Mouse (Mus musculus) MEL (cell line): ENCODE measurements around the gene Rexo5. TPM values are rescaled to one million over a fixed set of nuclear protein-coding genes. Genes with fewer than 3 reads are reported as not detected.

ENCODE experiments used
- DNase-seq: peaks from one replicate; pipeline ENCODE4 v3.0.0; 2011; ENCODE audit warnings: low read depth, low spot score
- H3K27ac ChIP-seq: 2 replicates; pipeline ENCODE4 v1.5.1; 2012; ENCODE audit warnings: low read depth, mild to moderate bottlenecking, control low read depth, low read length, moderate library complexity; ENCODE audit not compliant: control insufficient read depth
- H3K27me3 ChIP-seq, 2 experiments: fragments of 150-350 bp in 1 of 2; sonication (generic) in 1 of 2; 2 replicates each; pipeline ENCODE4 v1.6.1; 2012; ENCODE audit warnings: low read length in 2 of 2, mild to moderate bottlenecking in 2 of 2, improper control_type of control experiment in 1 of 2, moderate library complexity in 1 of 2; ENCODE audit not compliant: insufficient read depth in 2 of 2, control insufficient read depth in 1 of 2
- H3K36me3 ChIP-seq, 2 experiments: 2 replicates each; pipeline ENCODE4 v1.6.1; 2012 to 2014; ENCODE audit warnings: low read length in 2 of 2, improper control_type of control experiment in 1 of 2, inconsistent platforms in 1 of 2, mild to moderate bottlenecking in 1 of 2; ENCODE audit not compliant: insufficient read depth in 2 of 2, control insufficient read depth in 1 of 2
- H3K4me1 ChIP-seq, 2 experiments: fragments of 150-350 bp in 1 of 2; sonication (generic) in 1 of 2; 2 replicates each; pipeline ENCODE4 v1.6.1; 2012; ENCODE audit warnings: low read length in 2 of 2, improper control_type of control experiment in 1 of 2, mild to moderate bottlenecking in 1 of 2; ENCODE audit not compliant: insufficient read depth in 2 of 2, control insufficient read depth in 1 of 2
- H3K4me3 ChIP-seq, 2 experiments: fragments of 150-350 bp in 1 of 2; sonication (generic) in 1 of 2; 2 replicates each; pipeline ENCODE4 v1.5.1; 2012; ENCODE audit warnings: low read depth in 2 of 2, low read length in 2 of 2, mild to moderate bottlenecking in 2 of 2, moderate library complexity in 2 of 2, control low read depth in 1 of 2, improper control_type of control experiment in 1 of 2; ENCODE audit not compliant: control insufficient read depth in 1 of 2, insufficient read depth in 1 of 2
- H3K79me2 ChIP-seq: 2 replicates; pipeline ENCODE4 v1.6.1; 2012; ENCODE audit warnings: mild to moderate bottlenecking, low read length, moderate library complexity; ENCODE audit not compliant: control insufficient read depth, poor library complexity, insufficient read depth
- H3K9ac ChIP-seq: 2 replicates; pipeline ENCODE4 v1.6.1; 2012; ENCODE audit warnings: low read depth, mild to moderate bottlenecking, control low read depth, low read length, moderate library complexity; ENCODE audit not compliant: control insufficient read depth, poor library complexity, severe bottlenecking
- H3K9me3 ChIP-seq: fragments of 150-350 bp; sonication (generic); replicated peaks from 2 replicates; pipeline ENCODE4 v1.6.1; 2012; ENCODE audit warnings: mild to moderate bottlenecking, low read length, improper control_type of control experiment, moderate library complexity; ENCODE audit not compliant: insufficient read depth
- BHLHE40 ChIP-seq: IDR thresholded peaks from 2 replicates; pipeline ENCODE4 v1.6.1; 2012; ENCODE audit warnings: low read depth, mild to moderate bottlenecking, inconsistent platforms, low read length, improper control_type of control experiment, borderline replicate concordance
- CHD1 ChIP-seq: IDR thresholded peaks from 2 replicates; pipeline ENCODE4 v1.6.1; 2012; ENCODE audit warnings: low read depth, mild to moderate bottlenecking, inconsistent platforms, low read length, improper control_type of control experiment
- CTCF ChIP-seq, 3 experiments: IDR thresholded peaks in 2 of 3; conservative IDR thresholded peaks in 1 of 3; 2 replicates each; pipeline ENCODE4 v1.5.1; 2011 to 2012; ENCODE audit warnings: low read length in 3 of 3, low read depth in 2 of 3, mild to moderate bottlenecking in 2 of 3, improper control_type of control experiment in 1 of 3, inconsistent platforms in 1 of 3, mixed read lengths in 1 of 3, moderate library complexity in 1 of 3; ENCODE audit not compliant: control insufficient read depth in 1 of 3, insufficient read depth in 1 of 3, poor library complexity in 1 of 3, severe bottlenecking in 1 of 3
- ELF1 ChIP-seq: IDR thresholded peaks from 2 replicates; pipeline ENCODE4 v1.6.1; 2014; ENCODE audit warnings: low read depth, mild to moderate bottlenecking, inconsistent platforms, low read length, improper control_type of control experiment, moderate library complexity
- GABPA ChIP-seq: IDR thresholded peaks from 2 replicates; pipeline ENCODE4 v1.6.1; 2012; ENCODE audit warnings: low read depth, mild to moderate bottlenecking, inconsistent platforms, low read length, improper control_type of control experiment, moderate library complexity
- GATA1 ChIP-seq: IDR thresholded peaks from 2 replicates; pipeline ENCODE4 v1.6.1; 2011; ENCODE audit warnings: low read depth, low read length, improper control_type of control experiment
- HCFC1 ChIP-seq: IDR thresholded peaks from 2 replicates; pipeline ENCODE4 v1.6.1; 2012; ENCODE audit warnings: low read depth, mild to moderate bottlenecking, inconsistent platforms, low read length, improper control_type of control experiment, moderate library complexity
- MAFK ChIP-seq: IDR thresholded peaks from 2 replicates; pipeline ENCODE4 v1.6.1; 2011; ENCODE audit warnings: low read depth, mild to moderate bottlenecking, low read length, improper control_type of control experiment, borderline replicate concordance
- MAZ ChIP-seq: IDR thresholded peaks from 2 replicates; pipeline ENCODE4 v1.6.1; 2012; ENCODE audit warnings: low read depth, mild to moderate bottlenecking, inconsistent platforms, low read length, improper control_type of control experiment
- NRF1 ChIP-seq: IDR thresholded peaks from 2 replicates; pipeline ENCODE4 v1.6.1; 2014; ENCODE audit warnings: low read depth, mild to moderate bottlenecking, inconsistent platforms, low read length, improper control_type of control experiment, moderate library complexity; ENCODE audit not compliant: poor library complexity, insufficient read depth, severe bottlenecking
- POLR2AphosphoS2 ChIP-seq: IDR thresholded peaks from 2 replicates; pipeline ENCODE4 v1.6.1; 2011; ENCODE audit warnings: low read length, improper control_type of control experiment
- POLR2AphosphoS5 ChIP-seq: IDR thresholded peaks from 2 replicates; pipeline ENCODE4 v1.6.1; 2012; ENCODE audit warnings: low read depth, borderline replicate concordance, mild to moderate bottlenecking, inconsistent platforms, low read length, moderate library complexity, mixed read lengths
- SMC3 ChIP-seq: IDR thresholded peaks from 2 replicates; pipeline ENCODE4 v1.6.1; 2011; ENCODE audit warnings: low read depth, low read length, improper control_type of control experiment
- TBP ChIP-seq: IDR thresholded peaks from 2 replicates; pipeline ENCODE4 v1.8.0; 2011; ENCODE audit warnings: low read depth, low read length, improper control_type of control experiment
- TCF12 ChIP-seq: IDR thresholded peaks from 2 replicates; pipeline ENCODE4 v1.6.1; 2014; ENCODE audit warnings: low read depth, mild to moderate bottlenecking, inconsistent platforms, low read length, improper control_type of control experiment, moderate library complexity
- USF1 ChIP-seq: IDR thresholded peaks from 2 replicates; pipeline ENCODE4 v1.6.1; 2014; ENCODE audit warnings: low read depth, mild to moderate bottlenecking, inconsistent platforms, low read length, improper control_type of control experiment, moderate library complexity
- ZKSCAN1 ChIP-seq: IDR thresholded peaks from 2 replicates; pipeline ENCODE4 v1.6.1; 2012; ENCODE audit warnings: low read depth, mild to moderate bottlenecking, inconsistent platforms, low read length, improper control_type of control experiment, moderate library complexity
- polyA plus RNA-seq, 2 experiments: library from polyadenylated mRNA; stranded (reverse) in 1 of 2; unstranded in 1 of 2; fragments of >175 nt in 1 of 2; fragments of >200 nt in 1 of 2; gene quantifications; 2 replicates each; pipeline versions ENCODE4 v1.2.1 to v1.2.4; 2012; ENCODE audit warnings: low replicate concordance in 2 of 2, low read depth in 1 of 2; ENCODE audit not compliant: insufficient read length in 2 of 2, insufficient read depth in 1 of 2, missing spikeins in 1 of 2
- total RNA-seq: library from RNA; depleted of rRNA; stranded (reverse); fragments of 300-350 nt; gene quantifications from 2 replicates; pipeline ENCODE4 v1.2.3, GENCODE M21; 2012

Rexo5 gene
- total and polyA plus RNA-seq, 3 experiments, result 11.7 to 18.3 TPM; not detected in 1

DNA sequence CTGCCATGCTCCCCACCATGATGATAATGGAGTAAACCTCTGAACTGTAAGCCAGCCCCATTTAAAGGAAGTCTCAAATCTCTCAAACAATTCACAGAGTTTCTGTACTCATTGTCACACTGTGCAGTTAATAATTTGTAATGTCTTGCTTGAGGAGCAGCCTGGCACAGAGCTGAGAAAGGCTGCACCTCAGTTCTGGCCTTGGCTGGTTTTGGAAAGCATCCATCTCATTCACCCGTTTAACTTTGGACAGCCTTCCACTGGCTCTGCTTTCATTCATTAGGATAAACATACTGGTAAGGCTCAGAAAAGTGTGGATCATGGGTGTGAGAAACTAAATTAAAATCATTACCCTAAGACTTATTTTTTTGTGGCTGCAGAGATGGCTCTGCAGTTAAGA lies 47.9 kb upstream of the Rexo5 start:
- Histone ChIP-seq H3K27me3 (no peaks in the 10 kb centered on the region), H3K27ac (no peak overlapping the region), H3K4me3 (no peak overlapping the region), H3K79me2 (no peaks in the 10 kb centered on the region), H3K9me3 (no peaks in the 10 kb centered on the region), H3K9ac (no peak overlapping the region), H3K36me3 (no peaks in the 10 kb centered on the region), H3K4me1 (no peaks in the 10 kb centered on the region)
- no peak for DNase-seq
- TF ChIP-seq SMC3 (no peak), BHLHE40 (no peak), MAFK (no peak), GABPA (no peak)

DNA sequence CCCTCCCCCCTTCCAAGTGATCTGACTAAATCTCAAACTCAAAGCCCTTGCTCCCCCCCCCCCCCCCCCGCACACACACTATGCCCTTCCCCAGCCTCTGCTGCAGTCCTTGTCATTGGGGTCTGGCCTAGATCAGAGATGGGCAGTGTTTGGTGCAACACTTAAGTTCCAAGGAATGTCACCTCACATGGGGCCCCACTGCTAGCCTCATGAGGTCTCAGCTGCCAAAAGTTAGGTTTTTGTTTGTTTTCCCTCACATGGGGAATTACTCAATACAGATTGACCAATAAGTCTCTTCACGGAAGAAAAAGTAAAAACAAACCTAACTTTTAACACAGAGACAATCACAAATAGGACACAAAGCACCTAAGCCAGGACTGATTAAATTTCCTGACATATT lies 45.0 kb upstream of the Rexo5 start:
- no peaks in the 10 kb centered on the region for H3K27me3 ChIP-seq
- TF ChIP-seq POLR2AphosphoS2, result no peak
- TF ChIP-seq NRF1, result no peak
- TF ChIP-seq USF1, result no peak
- no peak for TF ChIP-seq TBP
- no peaks in the 10 kb centered on the region for H3K36me3 ChIP-seq
- no peak overlapping the region for H3K9ac ChIP-seq
- H3K27ac ChIP-seq, result no peak overlapping the region
- H3K79me2 ChIP-seq, result no peaks in the 10 kb centered on the region
- DNase-seq, result no peak
- no peak overlapping the region for H3K4me3 ChIP-seq
- no peaks in the 10 kb centered on the region for H3K4me1 ChIP-seq
- H3K9me3 ChIP-seq, result no peaks in the 10 kb centered on the region

DNA sequence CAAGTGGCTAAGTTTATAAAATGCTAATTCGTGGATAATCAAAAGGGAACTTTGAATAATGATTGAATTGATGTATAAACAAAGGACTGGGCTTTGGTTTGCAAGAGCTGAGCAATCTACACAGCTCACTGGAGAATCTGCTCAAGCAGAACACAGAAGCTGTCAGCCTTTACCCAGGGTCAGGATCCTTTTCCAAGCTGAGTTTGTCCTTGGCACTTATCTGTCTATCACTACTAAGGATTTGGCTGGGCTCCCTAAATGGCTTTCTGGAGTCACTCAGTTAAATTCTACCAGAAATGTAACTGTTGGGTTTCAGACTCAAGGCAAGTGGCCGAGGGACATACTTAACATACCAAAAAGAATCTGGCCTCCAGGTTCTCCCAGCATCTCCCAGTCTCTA lies 43.9 kb upstream of the Rexo5 start:
- Histone ChIP-seq H3K27me3 (no peaks in the 10 kb centered on the region), H3K36me3 (no peaks in the 10 kb centered on the region), H3K9ac (no peak overlapping the region), H3K9me3 (no peaks in the 10 kb centered on the region), H3K4me3 (no peak overlapping the region), H3K4me1 (no peaks in the 10 kb centered on the region), H3K27ac (no peak overlapping the region), H3K79me2 (no peaks in the 10 kb centered on the region)
- TF ChIP-seq ZKSCAN1 (no peak), USF1 (no peak), TCF12 (no peak), ELF1 (no peak), POLR2AphosphoS5 (no peak), CHD1 (no peak), MAZ (no peak), HCFC1 (no peak), TBP (no peak), NRF1 (no peak), BHLHE40 (no peak), GATA1 (no peak), MAFK (no peak), CTCF (IDR thresholded peaks at IDR 0.05 in 2 of 3, conservative IDR thresholded peaks at IDR 0.05 in 1 of 3; ENCODE audit: control insufficient read depth in 1 of 3, insufficient read depth in 1 of 3, low read depth in 2 of 3, low read length in 3 of 3, poor library complexity in 1 of 3, severe bottlenecking in 1 of 3) (no peak)
- DNase-seq, result no peak
